Mouse (Mus musculus) forebrain, embryonic 14.5 days (tissue): ENCODE data around the gene Trim71. TPM values are rescaled to one million over a fixed set of nuclear protein-coding genes. Genes with fewer than 3 reads are reported as not detected.

Source experiments
- ATAC-seq: fragments of 200-750 bp; cut with Nextera tagmentation; 2 replicates; pipeline ENCODE4 v1.8.0; 2017; ENCODE audit warnings: mild to moderate bottlenecking, moderate library complexity
- DNase-seq: peaks from one replicate; pipeline ENCODE4 v3.0.0-alpha.2; 2015; ENCODE audit warnings: low spot score
- H3K27ac ChIP-seq: fragments of 300-500 bp; sonication (generic); 2 replicates; pipeline ENCODE4 v1.5.1; 2014; ENCODE audit warnings: low read depth, mild to moderate bottlenecking, control low read depth, low read length, moderate library complexity
- H3K27me3 ChIP-seq: fragments of 300-500 bp; sonication (generic); replicated peaks from 2 replicates; pipeline ENCODE4 v1.6.1; 2014; ENCODE audit warnings: low read length, control low read depth, mixed read lengths; ENCODE audit not compliant: control insufficient read depth, insufficient read depth
- H3K36me3 ChIP-seq: fragments of 300-500 bp; sonication (generic); 2 replicates; pipeline ENCODE4 v1.6.1; 2014; ENCODE audit warnings: low read length, control low read depth; ENCODE audit not compliant: control insufficient read depth, insufficient read depth
- H3K4me1 ChIP-seq: fragments of 300-500 bp; sonication (generic); 2 replicates; pipeline ENCODE4 v1.6.1; 2014; ENCODE audit warnings: antibody characterized with exemption, low read length, control low read depth; ENCODE audit not compliant: control insufficient read depth, insufficient read depth
- H3K4me2 ChIP-seq: fragments of 300-500 bp; sonication (generic); 2 replicates; pipeline ENCODE4 v1.6.1; 2014; ENCODE audit warnings: mild to moderate bottlenecking, control low read depth, low read length
- H3K4me3 ChIP-seq: fragments of 300-500 bp; sonication (generic); 2 replicates; pipeline ENCODE4 v1.5.1; 2014; ENCODE audit warnings: low read depth, low read length, control low read depth
- H3K9ac ChIP-seq: fragments of 300-500 bp; sonication (generic); 2 replicates; pipeline ENCODE4 v1.6.1; 2014; ENCODE audit warnings: mild to moderate bottlenecking, low read length, control low read depth, moderate library complexity
- H3K9me3 ChIP-seq: fragments of 300-500 bp; sonication (generic); replicated peaks from 2 replicates; pipeline ENCODE4 v1.6.1; 2016; ENCODE audit warnings: low read length, control low read depth, mixed read lengths; ENCODE audit not compliant: control insufficient read depth
- WGBS: fragments of 180-500 bp; shearing (Covaris S2); extraction: QIAGEN DNeasy Blood & Tissue Kit; methylation state at CpG from one replicate; pipeline ENCODE4 v1.1.7; 2014; 5-methylcytosine and 5-hydroxymethylcytosine counted together
- polyA plus RNA-seq: library from polyadenylated mRNA; unstranded; fragments of >200 nt; fragmentation: Nextera tagmentation; extraction: Ambion mirVana; gene quantifications from 2 replicates; pipeline ENCODE4 v1.2.1, GENCODE M21; 2014

Trim71 gene
- 0.04 and 0.05 TPM in 2 replicates for polyA plus RNA-seq

GRCm38 (mm10) chr9:114563761-114564606 is at the start of gene Trim71:
Gene Trim71 (minus strand): TSS chr9:114564369.
- Histone ChIP-seq H3K36me3 (no peaks in the 10 kb centered on the region), H3K27me3 (peaks cover 59% of the 10 kb centered on the region), H3K9ac (peak within 1 kb of the TSS; percentile 63), H3K4me2 (peak within 1 kb of the TSS; percentile 77), H3K9me3 (no peaks in the 10 kb centered on the region), H3K4me3 (peak within 1 kb of the TSS; percentile 50), H3K4me1 (no peaks in the 10 kb centered on the region), H3K27ac (no peak within 1 kb of the TSS)
- peak; percentile 55 for ATAC-seq
- under 1% methylated on average over 67 of the region's 91 CpGs for WGBS
- DNase-seq = no peak

GRCm38 (mm10) chr9:114613026-114613425 is 48.9 kb upstream of the Trim71 start:
- ATAC-seq (no peak), DNase-seq (no peak)
- Histone ChIP-seq H3K4me3 (no peak overlapping the region), H3K9ac (no peak overlapping the region), H3K36me3 (peaks cover 85% of the 10 kb centered on the region), H3K9me3 (no peaks in the 10 kb centered on the region), H3K4me1 (no peaks in the 10 kb centered on the region), H3K27ac (no peak overlapping the region), H3K4me2 (no peak overlapping the region), H3K27me3 (no peaks in the 10 kb centered on the region)
- 97% methylated on average over 4 of the region's 4 CpGs for WGBS

- H3K9ac ChIP-seq = no peak overlapping the region
- 88% methylated on average over 4 of the region's 4 CpGs for WGBS
- peaks cover 85% of the 10 kb centered on the region for H3K36me3 ChIP-seq
- ATAC-seq (no peak), DNase-seq (no peak)
- no peaks in the 10 kb centered on the region for H3K9me3 ChIP-seq
- H3K4me2 ChIP-seq = no peak overlapping the region
- no peaks in the 10 kb centered on the region for H3K4me1 ChIP-seq
- no peak overlapping the region for H3K4me3 ChIP-seq
- H3K27me3 ChIP-seq = no peaks in the 10 kb centered on the region
- H3K27ac ChIP-seq = no peak overlapping the region
Measured at GRCm38 (mm10) chr9:114612566-114612965, 48.4 kb upstream of the Trim71 start.

GRCm38 (mm10) chr9:114610266-114610665 is 46.1 kb upstream of the Trim71 start:
- H3K27me3 ChIP-seq = no peaks in the 10 kb centered on the region
- no peak overlapping the region for H3K4me2 ChIP-seq
- no peak overlapping the region for H3K4me3 ChIP-seq
- WGBS = 100% methylated on average over 3 of the region's 3 CpGs
- no peak for DNase-seq
- H3K4me1 ChIP-seq = no peaks in the 10 kb centered on the region
- no peaks in the 10 kb centered on the region for H3K9me3 ChIP-seq
- peaks cover 90% of the 10 kb centered on the region for H3K36me3 ChIP-seq
- ATAC-seq = no peak
- H3K27ac ChIP-seq = no peak overlapping the region
- H3K9ac ChIP-seq = no peak overlapping the region

- Histone ChIP-seq H3K9ac (no peak overlapping the region), H3K4me1 (no peaks in the 10 kb centered on the region), H3K27me3 (no peaks in the 10 kb centered on the region), H3K36me3 (peaks cover 60% of the 10 kb centered on the region), H3K4me2 (no peak overlapping the region), H3K27ac (no peak overlapping the region), H3K9me3 (no peaks in the 10 kb centered on the region), H3K4me3 (no peak overlapping the region)
- WGBS = 69% methylated on average over 12 of the region's 12 CpGs
- ATAC-seq (no peak), DNase-seq (no peak)
Measured at GRCm38 (mm10) chr9:114603876-114604540, 39.8 kb upstream of the Trim71 start.

- no peak overlapping the region for H3K4me2 ChIP-seq
- H3K9me3 ChIP-seq = no peaks in the 10 kb centered on the region
- H3K4me1 ChIP-seq = no peaks in the 10 kb centered on the region
- DNase-seq (no peak), ATAC-seq (no peak)
- H3K27me3 ChIP-seq = no peaks in the 10 kb centered on the region
- H3K27ac ChIP-seq = no peak overlapping the region
- H3K36me3 ChIP-seq = peaks cover 59% of the 10 kb centered on the region
- no peak overlapping the region for H3K4me3 ChIP-seq
- WGBS = 34% methylated on average over 1 of the region's 1 CpGs
- no peak overlapping the region for H3K9ac ChIP-seq
Measured at GRCm38 (mm10) chr9:114601096-114601495, 36.9 kb upstream of the Trim71 start.

- no peak for DNase-seq
- H3K27ac ChIP-seq = no peak overlapping the region
Measured at GRCm38 (mm10) chr9:114585017-114585345, 20.8 kb upstream of the Trim71 start.

GRCm38 (mm10) chr9:114584183-114585016 is 20.2 kb upstream of the Trim71 start:
- H3K27me3 ChIP-seq = no peaks in the 10 kb centered on the region
- ATAC-seq (peak; percentile 79), DNase-seq (peak; percentile 71)
- peaks cover 23% of the 10 kb centered on the region for H3K36me3 ChIP-seq
- H3K4me2 ChIP-seq = peak overlapping the region; percentile 63
- 3% methylated on average over 31 of the region's 31 CpGs for WGBS
- peaks cover 7% of the 10 kb centered on the region for H3K4me1 ChIP-seq
- no peak overlapping the region; the same call in 1 of the 2 replicates for H3K27ac ChIP-seq
- H3K9ac ChIP-seq = peak overlapping the region; percentile 40; the same call in 1 of the 2 replicates
- peak overlapping the region; percentile 24 for H3K4me3 ChIP-seq
- H3K9me3 ChIP-seq = no peaks in the 10 kb centered on the region

More at GRCm38 (mm10) chr9:114585017-114585345, 20.8 kb upstream of the Trim71 start:
- no peak overlapping the region for H3K9ac ChIP-seq
- H3K9me3 ChIP-seq = no peaks in the 10 kb centered on the region
- H3K4me1 ChIP-seq = peaks cover 7% of the 10 kb centered on the region
- H3K4me3 ChIP-seq = no peak overlapping the region
- no peak overlapping the region for H3K4me2 ChIP-seq
- WGBS = 34% methylated on average over 5 of the region's 5 CpGs
- peaks cover 24% of the 10 kb centered on the region for H3K36me3 ChIP-seq
- H3K27me3 ChIP-seq = no peaks in the 10 kb centered on the region
- no peak for ATAC-seq
